Mouse (Mus musculus): ENCODE results near the gene Snrnp25. TPM values are rescaled to one million over a fixed set of nuclear protein-coding genes. Genes with fewer than 3 reads are reported as not detected.
"Not testable (repeated sequence)": the region's sequence is repeated elsewhere in the genome, so short reads cannot be mapped to it uniquely, and the experiment has no call there.

Gene Snrnp25
- total RNA-seq, 1 experiment from 2014 or later, result 59.5 TPM

DNA sequence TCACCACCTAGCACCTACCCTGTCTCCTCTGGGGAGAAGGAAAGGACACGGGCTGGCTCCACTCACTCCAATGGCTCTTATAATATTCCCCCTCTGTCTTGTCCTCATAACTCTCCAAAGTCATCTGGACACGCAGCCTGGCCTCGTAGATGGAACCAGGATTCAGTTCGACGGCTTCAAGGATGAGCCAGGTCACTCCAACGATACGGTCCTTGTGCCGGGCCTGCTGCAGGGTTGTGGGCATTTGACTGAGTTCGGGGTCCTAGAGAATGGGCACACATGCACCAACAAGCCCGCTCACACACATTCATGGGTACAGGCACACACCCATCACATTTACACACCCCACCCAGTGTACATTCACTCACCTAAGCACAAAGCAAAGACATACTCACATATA is 12.1 kb upstream of the Snrnp25 start:
- ATAC-seq (replicated peaks; ENCODE audit: low read depth, poor library complexity, severe bottlenecking), result no peak

- no peak for ATAC-seq (replicated peaks; ENCODE audit: low read depth, poor library complexity, severe bottlenecking)
These were observed 11.1 kb upstream of the Snrnp25 start for GRCm38 (mm10) chr11:32194086-32194485.

DNA sequence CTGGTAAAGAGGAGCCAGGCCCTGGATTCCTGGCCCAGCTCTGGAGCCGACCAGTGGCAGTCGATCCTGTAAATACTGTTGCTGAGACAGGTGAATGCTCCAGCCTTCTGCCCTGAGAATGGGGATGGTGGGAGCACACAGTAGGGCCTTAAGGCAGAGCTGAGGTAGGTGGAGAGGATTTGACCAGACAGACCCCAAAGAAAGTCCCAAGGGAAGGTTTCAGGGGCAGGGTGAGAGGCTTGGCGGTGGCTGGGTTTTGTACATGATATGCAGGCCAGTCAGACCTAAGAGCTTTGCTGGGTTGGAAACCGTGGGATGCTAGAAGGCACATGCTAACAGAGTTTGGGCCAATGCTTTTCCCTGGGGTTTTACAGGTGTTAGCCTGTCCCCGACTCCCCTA is 10.6 kb upstream of the Snrnp25 start:
- no peak for ATAC-seq (replicated peaks; ENCODE audit: low read depth, poor library complexity, severe bottlenecking)

DNA sequence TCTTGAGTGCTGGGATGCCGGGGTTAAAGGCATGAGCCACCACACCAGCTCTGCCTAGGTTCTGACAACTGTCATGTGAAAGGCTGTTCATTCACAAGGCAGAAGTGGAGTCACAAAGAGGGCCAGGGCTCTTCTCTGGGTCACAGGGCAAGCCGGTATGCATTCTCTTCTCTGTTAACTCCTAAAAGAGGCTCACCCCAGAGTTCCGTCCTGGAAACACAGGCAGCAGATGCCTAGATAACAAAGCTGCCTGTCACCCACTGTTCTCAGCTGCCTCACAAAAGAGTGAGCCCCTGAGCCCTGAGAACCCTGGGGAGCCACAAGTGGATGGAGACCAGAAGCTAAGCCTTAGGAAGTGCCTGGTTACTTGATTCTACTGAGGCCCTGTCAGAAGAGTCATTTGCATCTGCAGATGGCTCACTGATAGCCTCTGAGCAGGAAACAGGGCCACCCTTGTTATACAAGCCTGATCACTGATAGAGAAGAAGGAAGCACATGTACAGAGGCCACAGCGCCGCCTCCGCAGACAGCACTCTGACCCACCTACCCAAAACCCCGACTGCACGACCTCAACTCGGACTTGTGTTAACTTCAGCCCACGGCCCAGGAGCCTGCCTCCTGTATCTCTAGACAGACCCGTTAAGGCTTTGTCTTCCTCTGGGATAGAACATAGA is 9.2 kb upstream of the Snrnp25 start:
- peak; percentile 62 for ATAC-seq (replicated peaks; ENCODE audit: low read depth, poor library complexity, severe bottlenecking)

- ATAC-seq (replicated peaks; ENCODE audit: low read depth, poor library complexity, severe bottlenecking), result no peak
These were observed 8.5 kb upstream of the Snrnp25 start for GRCm38 (mm10) chr11:32196727-32197126.

- ATAC-seq (replicated peaks; ENCODE audit: low read depth, poor library complexity, severe bottlenecking), result no peak
These were observed 7.4 kb upstream of the Snrnp25 start for GRCm38 (mm10) chr11:32197766-32198165.

DNA sequence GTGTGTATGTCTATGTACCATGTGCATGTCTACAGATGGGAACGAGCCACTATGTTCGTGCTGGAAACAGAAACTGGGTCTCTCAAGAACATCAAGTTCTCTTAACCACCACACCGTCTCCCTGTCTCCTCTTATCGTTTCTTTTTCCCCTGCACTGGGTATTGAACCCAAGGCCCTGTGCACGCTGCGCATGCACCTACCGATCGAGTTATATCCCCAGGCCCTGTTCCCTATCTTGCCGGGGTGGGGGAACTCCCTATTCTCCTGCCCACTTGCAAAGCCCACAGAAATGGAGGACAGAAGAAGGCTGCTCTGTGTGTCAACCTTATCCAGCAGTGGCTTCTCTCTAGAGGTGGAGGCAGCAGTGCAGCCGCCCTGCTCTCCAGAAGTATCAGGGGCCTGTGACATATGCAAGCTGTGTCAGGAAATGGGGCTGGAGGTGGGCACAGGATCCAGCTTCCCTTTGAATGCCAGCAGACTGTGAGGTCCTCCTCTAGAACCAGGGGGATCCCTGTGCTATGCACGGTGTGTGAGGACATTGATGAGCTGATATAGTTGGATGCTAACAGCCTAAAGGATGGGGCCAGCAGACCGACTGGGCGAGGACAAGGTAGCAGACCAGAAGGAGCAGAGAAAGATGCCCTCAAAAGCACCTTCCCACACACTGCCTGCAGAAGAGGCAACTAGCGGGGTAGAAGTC is 6.8 kb upstream of the Snrnp25 start:
- no peak for ATAC-seq (replicated peaks; ENCODE audit: low read depth, poor library complexity, severe bottlenecking)

DNA sequence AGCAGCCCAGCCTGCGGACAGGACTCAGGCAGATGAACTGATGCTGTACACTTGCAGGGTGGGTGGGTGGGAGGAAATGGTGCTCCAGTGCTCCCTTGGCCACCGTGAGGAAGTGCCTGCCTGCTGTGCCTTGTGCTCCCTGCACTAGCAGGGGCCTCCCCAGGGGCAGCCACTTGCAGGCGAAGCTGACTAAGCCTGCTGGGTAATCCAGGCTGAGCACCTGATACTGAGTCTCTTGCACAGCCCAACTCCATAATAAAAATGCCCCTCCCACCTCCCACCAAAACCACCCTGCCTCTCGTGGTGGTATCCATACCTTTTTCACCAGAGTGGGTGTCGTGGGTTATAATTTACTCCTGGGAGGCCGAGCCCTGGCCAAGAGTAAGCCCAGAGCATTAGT is 6.0 kb upstream of the Snrnp25 start:
- ATAC-seq (replicated peaks; ENCODE audit: low read depth, poor library complexity, severe bottlenecking), result peak; percentile 12; the same call in 1 of the 2 replicates

DNA sequence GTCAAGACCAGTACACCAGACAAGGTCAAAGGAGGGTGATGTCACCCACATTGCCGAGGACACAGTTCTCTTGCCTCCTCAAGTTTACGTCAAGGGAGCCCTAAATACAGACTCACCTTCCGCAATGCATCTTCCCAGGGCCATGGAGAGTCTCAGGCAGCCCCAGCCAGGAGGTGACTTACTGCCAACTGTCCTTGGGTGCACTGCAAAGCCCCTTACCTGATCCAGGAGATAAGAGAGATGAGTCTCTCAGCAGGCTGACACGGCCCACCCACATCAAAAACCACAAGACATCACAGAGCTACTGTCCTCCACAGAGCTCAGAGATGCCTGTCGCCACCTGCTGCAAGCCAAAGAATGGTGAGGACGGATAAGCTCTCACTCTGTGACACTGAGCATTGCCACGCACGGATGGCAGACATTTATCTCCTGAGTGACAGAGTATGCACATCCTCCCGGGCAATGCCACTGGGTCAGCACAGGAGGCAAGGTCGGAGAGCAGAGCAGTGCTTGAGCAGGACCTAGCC is 5.1 kb upstream of the Snrnp25 start, which contains the start of gene Il9r:
Gene Il9r, minus strand, starts transcription at position 205 of the 527 bp plus-strand sequence.
- ATAC-seq (replicated peaks; ENCODE audit: low read depth, poor library complexity, severe bottlenecking), result no peak

GRCm38 (mm10) chr11:32200992-32201391 is 4.2 kb upstream of the Snrnp25 start:
- not testable (repeated sequence) for ATAC-seq (replicated peaks; ENCODE audit: low read depth, poor library complexity, severe bottlenecking)

GRCm38 (mm10) chr11:32201922-32202685 is 3.1 kb upstream of the Snrnp25 start:
- no peak for ATAC-seq (replicated peaks; ENCODE audit: low read depth, poor library complexity, severe bottlenecking)

- no peak for ATAC-seq (replicated peaks; ENCODE audit: low read depth, poor library complexity, severe bottlenecking)
These were observed 5.4 kb downstream of the Snrnp25 start for GRCm38 (mm10) chr11:32210623-32211022.

DNA sequence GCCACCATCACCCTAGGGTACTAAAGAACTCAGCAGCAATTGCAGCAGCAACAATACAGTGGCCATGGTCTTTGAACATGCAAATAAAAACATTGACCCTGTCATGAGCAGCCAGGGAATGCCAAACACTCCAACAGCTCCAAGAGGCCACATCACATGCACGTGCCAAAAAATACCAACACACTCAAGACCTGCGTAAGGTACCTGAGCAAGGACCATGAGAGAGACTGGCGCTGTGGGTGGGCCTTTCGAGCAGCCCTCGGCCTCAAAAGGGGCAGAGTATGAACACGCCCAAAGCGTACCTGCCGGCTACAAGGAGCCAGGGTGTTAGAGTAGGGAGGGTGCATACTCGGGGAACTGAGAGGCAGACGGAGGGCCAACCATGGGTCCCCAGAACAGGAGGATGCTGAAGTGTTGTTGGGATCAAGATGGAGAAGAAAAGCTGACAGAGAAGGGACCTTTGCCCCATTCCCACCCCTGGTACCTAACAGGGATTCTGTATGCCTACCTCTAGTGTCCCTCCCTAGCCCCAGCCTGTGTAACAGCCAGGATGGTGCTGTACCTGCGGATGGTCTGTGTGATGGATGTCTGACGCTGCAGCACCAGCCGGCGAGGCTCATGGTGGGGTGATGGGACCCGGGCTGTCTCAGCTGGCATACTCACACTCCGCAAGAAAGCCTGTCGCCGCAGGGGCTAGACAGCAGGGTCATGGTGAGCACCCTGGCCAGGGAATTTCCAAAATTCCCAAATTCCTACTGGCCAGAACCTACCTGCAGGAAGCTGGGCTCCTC is 10.4 kb downstream of the Snrnp25 start:
- ATAC-seq (replicated peaks; ENCODE audit: low read depth, poor library complexity, severe bottlenecking), result no peak

DNA sequence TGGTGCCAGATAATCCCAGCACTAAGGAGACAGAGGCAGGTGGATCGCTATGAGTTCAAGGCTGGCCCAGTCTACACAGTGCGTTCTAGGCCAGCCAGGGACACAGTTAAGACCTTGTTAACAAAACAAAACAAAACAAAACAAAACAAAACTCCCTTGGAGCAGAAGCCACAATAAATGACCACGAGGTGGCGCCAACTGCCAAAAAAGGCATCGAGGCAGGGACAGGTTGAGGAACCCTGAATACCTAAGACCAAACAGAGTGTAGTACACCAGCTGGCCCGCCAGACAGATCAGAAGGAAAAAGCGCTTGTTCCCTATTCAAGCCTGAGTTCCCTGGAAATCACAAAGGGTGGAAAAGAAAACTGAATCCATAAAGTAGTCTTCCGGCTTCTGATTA is 11.6 kb downstream of the Snrnp25 start:
- peak; percentile 72 for ATAC-seq (replicated peaks; ENCODE audit: low read depth, poor library complexity, severe bottlenecking)

DNA sequence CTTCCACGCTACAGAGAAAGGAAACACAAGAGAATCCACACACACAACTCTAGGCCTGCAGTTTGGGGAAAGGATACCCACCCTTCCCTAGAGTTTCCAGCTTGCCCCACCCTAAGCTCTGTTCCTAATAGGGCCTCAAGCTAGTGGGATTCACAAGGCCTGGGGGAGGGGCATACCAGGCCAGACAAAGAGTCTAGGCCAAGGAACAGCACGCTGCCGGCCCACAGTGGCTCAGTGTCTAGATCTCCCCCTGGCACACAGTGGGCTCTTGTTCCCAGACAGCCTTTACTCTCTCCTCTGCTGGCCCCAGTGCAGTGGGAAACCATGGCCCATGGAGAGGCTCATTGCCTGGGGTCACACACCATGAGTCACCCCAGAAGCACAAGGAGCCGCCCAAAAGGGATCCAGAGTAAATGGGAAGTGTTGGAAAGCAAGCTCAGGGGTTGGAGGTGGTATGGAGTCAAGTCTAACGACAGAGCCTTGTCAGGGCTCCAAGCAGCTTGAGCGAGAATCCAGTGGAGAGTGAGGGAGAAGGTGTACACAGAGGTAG is 13.4 kb downstream of the Snrnp25 start:
- ATAC-seq (replicated peaks; ENCODE audit: low read depth, poor library complexity, severe bottlenecking), result no peak

DNA sequence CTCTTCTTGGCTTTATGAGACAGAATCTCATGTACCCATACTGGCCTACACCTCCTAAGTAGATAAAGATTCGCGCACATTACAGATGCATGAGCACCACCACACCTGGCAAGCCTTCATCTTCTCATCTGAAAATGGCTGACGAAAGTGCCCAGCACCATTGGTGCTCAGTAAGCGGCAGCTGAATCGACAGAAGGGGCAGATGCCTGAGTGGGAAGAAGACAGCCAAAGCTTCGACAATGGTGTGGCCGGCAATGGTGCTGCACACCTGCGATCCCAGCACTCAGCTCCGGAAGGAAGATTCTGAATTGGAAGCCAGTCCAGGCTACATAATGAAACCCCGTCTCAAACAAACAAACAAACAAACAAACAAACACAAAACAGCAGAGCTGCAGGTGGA is 14.1 kb downstream of the Snrnp25 start:
- no peak for ATAC-seq (replicated peaks; ENCODE audit: low read depth, poor library complexity, severe bottlenecking)

DNA sequence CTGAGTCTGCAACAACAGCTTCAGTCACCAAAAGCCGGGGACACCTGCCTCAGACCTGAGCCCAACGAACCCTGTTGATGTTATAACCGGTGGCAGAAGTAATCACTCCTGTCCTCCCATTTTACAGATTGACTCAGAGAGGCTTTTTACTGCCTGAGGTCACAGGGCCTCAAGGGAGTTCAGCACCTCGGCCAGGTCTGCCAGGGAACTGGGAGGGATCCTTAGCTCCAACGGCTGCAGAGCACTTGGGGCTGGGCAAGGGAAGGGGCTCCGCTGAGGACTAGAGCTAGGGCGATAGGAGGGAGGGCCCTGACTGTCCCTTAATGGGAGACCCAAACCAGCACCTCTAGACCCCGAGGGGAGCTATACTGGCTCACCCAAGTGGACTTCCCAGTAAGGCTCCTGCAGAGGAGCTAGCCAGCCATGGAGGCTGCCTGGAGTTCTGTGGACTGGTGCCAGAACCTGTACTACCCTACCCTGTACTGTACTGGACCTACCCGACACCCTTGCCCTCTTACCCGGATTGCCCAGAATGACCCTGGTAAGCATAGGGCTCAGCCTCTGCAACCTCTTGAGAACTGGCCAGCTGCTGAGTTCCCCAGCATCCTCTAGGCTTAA is 15.5 kb downstream of the Snrnp25 start:
- ATAC-seq (replicated peaks; ENCODE audit: low read depth, poor library complexity, severe bottlenecking), result no peak

- ATAC-seq (replicated peaks; ENCODE audit: low read depth, poor library complexity, severe bottlenecking), result peak; percentile 23; the same call in 1 of the 2 replicates
These were observed 16.2 kb downstream of the Snrnp25 start for GRCm38 (mm10) chr11:32221225-32221950.

Measured in common myeloid progenitor, adult 5-6 weeks (primary cell).